Mouse (Mus musculus) mammary gland, adult 2 months (tissue): ENCODE measurements around the gene Eef1akmt4. TPM values are rescaled to one million over a fixed set of nuclear protein-coding genes. Genes with fewer than 3 reads are reported as not detected.

Experiments
- polyA plus RNA-seq: library from polyadenylated mRNA; depleted of rRNA; stranded (reverse); fragments of >200 nt; gene quantifications from 2 replicates; pipeline ENCODE4 v1.2.3, GENCODE M21; 2012; ENCODE audit warnings: low replicate concordance; rRNA removed

Eef1akmt4 gene
- 11.1 and 19.6 TPM in 2 replicates for polyA plus RNA-seq

GRCm38 (mm10) chr16:20611357-20612227 is at the start of gene Eef1akmt4, which contains the start of the genes Gm49333 and Alg3:
Eef1akmt4 (plus strand) TSS chr16:20611593.
Gm49333 (plus strand) TSS chr16:20611610.
Alg3 (minus strand) TSS chr16:20611735.

GRCm38 (mm10) chr16:20589366-20589938 is 21.9 kb upstream of the Eef1akmt4 start, which contains the start of gene Vwa5b2:
Vwa5b2 (plus strand) TSS chr16:20589471.

GRCm38 (mm10) chr16:20621191-20621990 is 10.0 kb downstream of the Eef1akmt4 start, which contains the start of gene Camk2n2:
Camk2n2 (minus strand) TSS chr16:20621287.

GRCm38 (mm10) chr16:20629731-20630634 is 18.6 kb downstream of the Eef1akmt4 start, which contains the start of gene Ece2:
Ece2 (plus strand) TSS chr16:20629828.

GRCm38 (mm10) chr16:20651076-20651946 is 39.9 kb downstream of the Eef1akmt4 start, which contains the start of gene Psmd2:
Psmd2 (plus strand) TSS chr16:20651652.

GRCm38 (mm10) chr16:20668013-20668412 is 56.6 kb downstream of the Eef1akmt4 start, which contains the start of gene Eif4g1:
Eif4g1 (plus strand) TSS chr16:20668313.

Other genes with a start within 250 kb of the Eef1akmt4 start
- 73.3 and 146 TPM in 2 replicates for gene Abcc5, start 185.2 kb upstream of the Eef1akmt4 start, polyA plus RNA-seq
- 21.0 and 31.7 TPM in 2 replicates for gene Eif2b5, start 112.8 kb upstream of the Eef1akmt4 start, polyA plus RNA-seq
- gene Dvl3, start 94.6 kb upstream of the Eef1akmt4 start, polyA plus RNA-seq, result 28.1 and 40.9 TPM in 2 replicates
- 358 and 433 TPM in 2 replicates for gene Ap2m1, start 76.1 kb upstream of the Eef1akmt4 start, polyA plus RNA-seq
- 36.3 and 59.9 TPM in 2 replicates for gene Abcf3, start 63.0 kb upstream of the Eef1akmt4 start, polyA plus RNA-seq
- 0.07 and 0.08 TPM in 2 replicates for gene Vwa5b2, start 22.1 kb upstream of the Eef1akmt4 start, polyA plus RNA-seq
- 0.11 TPM in 1 of 2 replicates, not detected in the other for gene Gm49333, start within 50 bp of the Eef1akmt4 start, polyA plus RNA-seq
- gene Alg3, start 142 bp downstream of the Eef1akmt4 start, polyA plus RNA-seq, result 21.7 and 34.6 TPM in 2 replicates
- gene Camk2n2, start 9.7 kb downstream of the Eef1akmt4 start, polyA plus RNA-seq, result 3.1 and 3.8 TPM in 2 replicates
- gene Ece2, start 18.2 kb downstream of the Eef1akmt4 start, polyA plus RNA-seq, result 0.39 and 0.80 TPM in 2 replicates
- gene Psmd2, start 40.1 kb downstream of the Eef1akmt4 start, polyA plus RNA-seq, result 56.1 and 124 TPM in 2 replicates
- 561 and 704 TPM in 2 replicates for gene Eif4g1, start 56.7 kb downstream of the Eef1akmt4 start, polyA plus RNA-seq
- gene Fam131a, start 81.6 kb downstream of the Eef1akmt4 start, polyA plus RNA-seq, result 12.4 and 13.4 TPM in 2 replicates
- gene Polr2h, start 106.1 kb downstream of the Eef1akmt4 start, polyA plus RNA-seq, result 8.1 and 18.2 TPM in 2 replicates
- gene Clcn2, start 106.2 kb downstream of the Eef1akmt4 start, polyA plus RNA-seq, result 19.8 and 20.9 TPM in 2 replicates
- gene Chrd, start 121.5 kb downstream of the Eef1akmt4 start, polyA plus RNA-seq, result 15.3 and 17.7 TPM in 2 replicates
- 3.8 and 7.6 TPM in 2 replicates for gene Thpo, start 122.9 kb downstream of the Eef1akmt4 start, polyA plus RNA-seq